Mouse (Mus musculus) neural tube, embryonic 10.5 days (tissue): Measurements from ENCODE around the gene Pigu.

Source experiments
- DNase-seq: peaks from one replicate; pipeline ENCODE4 v3.0.0-alpha.2; 2017; ENCODE audit warnings: low spot score; ENCODE audit errors: extremely low spot score

The Pigu gene

DNA sequence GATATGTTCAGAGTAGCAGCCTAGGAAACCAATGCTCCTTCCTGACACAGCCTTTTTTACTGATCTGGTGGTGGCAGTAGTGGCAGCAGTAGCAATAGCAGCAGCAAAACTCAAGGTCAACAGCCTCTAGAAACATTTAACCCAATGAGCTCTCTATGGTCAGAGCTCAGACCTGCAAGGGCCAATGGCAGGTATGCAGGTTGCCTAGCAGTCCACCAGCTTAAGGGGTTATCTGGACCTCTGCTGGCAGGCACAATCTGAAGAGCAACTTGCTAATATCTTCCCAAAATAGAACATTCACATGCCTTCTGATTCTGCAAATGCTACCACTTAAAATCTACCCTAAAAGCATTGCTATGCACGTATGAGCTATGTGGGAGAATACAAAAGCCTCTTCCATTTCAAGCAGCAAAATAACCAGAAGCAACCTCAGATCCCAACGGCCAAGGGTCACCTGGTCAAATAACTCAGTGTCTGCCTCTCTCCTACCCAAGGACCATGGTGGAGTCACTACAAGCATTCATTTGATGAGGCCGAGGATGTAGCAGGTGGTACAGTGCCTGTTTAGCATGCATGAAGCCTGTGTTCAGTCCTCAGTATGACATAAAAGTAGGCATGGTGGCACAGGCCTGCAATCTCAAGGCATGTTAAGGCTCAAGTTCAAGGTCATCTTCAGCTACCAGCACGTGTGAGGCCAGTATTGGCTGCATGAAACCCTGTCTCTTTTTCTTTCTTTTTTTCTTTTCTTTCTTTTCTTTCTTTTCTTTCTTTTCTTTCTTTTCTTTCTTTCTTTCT, 69.6 kb downstream of the Pigu start:
- no peak for DNase-seq

DNA sequence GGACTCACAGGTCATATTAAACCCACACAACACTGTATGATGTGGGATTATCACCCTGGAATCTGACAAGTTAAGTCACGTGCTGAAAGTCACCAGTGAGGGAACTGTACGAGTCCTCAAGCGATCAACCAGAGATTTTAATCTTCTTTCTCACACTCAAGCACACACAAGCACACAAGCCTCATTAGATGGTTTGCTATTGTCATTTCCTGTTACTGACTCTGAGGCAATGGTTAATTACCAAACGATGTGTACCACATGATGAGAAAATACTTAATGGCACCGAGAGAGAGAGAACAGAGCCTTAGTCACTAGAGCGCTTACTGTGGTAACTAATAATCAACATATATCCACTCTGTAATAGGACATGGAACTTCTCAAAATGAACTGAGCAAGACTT, 71.5 kb downstream of the Pigu start:
- DNase-seq, result no peak

DNA sequence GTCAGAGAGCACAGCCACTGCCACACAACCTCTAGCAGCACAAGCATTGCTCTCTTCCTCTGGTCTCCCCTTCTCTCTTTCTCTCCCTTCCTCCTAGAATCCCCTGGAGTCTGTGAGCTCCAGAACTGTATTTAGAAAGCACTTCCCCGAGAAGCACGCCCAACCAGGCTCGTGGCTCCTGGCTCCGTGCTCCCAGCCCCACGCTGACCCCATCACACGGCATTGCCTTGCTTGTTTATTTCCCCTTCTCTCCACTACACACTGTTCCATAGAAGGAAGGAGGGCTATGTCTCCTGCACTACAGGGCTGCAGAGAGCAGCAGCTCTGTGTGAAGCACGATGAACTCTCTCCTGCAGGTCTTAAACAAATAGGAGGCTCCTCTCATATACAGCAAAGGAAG, 72.6 kb downstream of the Pigu start:
- no peak for DNase-seq

DNA sequence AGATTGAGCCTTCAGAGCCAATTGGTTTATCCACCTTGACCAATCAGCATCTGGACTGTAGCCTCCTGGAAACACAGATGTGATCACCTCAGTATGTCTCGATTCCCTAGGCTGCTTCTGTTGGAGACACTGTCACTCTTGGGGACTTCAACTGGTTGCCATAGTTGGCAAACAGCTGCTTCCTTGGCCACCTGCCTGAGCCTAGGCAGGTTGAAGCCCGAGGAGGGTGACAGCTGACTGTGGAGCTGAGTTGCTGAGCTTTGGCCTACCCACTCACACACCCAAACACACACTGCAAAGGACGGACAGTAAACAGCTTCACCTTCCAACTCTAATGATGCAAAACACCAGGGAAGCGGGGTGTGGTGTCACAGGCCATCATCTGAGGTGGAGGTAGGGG, 73.4 kb downstream of the Pigu start:
- no peak for DNase-seq

DNA sequence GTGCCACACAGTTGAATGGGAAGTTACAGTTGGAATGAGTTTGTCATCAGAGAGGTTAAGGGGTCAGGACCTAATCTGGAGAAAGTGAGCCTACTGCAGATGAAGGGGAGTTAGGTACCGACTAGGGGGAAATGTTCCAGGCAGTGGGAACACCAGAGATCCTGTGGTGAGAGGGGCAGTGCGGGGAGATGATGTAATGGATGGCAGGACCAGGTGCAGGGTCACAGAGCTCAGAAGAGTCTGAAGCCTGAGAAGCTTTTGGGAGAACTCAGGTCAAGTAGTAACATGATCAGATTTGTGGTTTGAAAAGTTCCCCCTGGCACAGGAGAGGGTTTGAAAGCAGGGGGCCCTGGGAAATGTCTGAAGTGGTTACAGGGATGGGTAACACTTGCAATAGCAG, 77.1 kb downstream of the Pigu start:
- DNase-seq, result no peak

DNA sequence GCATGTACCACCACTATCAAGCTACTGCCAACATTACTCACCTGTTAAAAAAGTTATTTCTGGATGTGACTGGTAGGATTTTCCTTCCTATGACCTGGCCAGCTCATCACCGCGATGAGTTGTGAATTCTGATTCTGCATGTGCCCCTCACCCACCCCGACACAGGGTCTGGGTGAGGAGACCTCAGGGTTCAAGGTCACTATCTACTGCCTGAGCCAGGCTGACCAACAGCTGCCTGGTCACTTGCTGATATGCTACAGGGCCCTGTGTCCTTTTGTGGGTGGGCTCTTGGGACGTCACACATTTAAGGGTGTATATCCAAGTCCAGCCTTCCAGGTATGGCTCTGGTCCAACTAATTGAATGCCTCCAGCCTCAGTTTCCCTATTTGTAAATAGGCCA, 78.1 kb downstream of the Pigu start:
- DNase-seq, result no peak

DNA sequence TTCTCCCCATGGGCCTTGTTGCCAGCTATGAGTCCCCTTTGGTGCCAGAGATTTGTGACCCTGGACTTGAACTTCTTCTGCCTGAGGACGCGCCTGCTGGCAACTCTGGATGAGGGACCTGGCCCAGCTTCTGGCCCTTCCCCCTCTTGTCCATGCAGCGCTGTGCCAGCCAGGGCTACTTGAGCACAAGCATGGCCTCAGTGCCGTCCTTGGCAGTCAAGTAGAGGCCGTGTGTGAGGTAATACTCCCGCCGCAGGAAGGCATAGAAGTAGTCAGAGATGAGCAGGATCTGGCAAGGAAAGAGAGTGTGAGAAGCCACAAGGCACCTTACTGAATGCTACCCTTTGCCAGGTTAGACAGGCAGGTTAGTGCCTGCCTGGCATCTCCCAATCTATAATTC, 78.9 kb downstream of the Pigu start:
- no peak for DNase-seq

DNA sequence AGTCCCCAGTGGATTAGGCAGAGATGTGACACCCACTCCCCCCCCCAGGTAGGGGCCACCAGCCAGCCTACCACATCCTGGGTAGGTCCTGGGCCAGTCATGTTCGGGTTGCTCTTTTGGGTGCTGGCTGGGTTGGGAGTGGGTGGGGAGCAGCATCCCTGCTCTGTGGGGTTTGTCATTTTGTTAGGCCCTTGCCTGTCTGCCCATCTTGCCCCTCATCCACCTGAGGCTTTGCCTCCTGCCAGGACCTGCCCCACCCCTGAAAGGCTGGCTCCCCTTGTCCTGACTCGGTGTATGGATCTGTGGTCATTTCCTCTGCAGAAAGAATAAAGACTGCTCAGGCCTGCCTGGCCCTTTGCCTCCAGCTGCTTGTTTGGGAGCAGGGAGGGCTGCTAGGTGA, 79.5 kb downstream of the Pigu start:
- DNase-seq, result no peak

DNA sequence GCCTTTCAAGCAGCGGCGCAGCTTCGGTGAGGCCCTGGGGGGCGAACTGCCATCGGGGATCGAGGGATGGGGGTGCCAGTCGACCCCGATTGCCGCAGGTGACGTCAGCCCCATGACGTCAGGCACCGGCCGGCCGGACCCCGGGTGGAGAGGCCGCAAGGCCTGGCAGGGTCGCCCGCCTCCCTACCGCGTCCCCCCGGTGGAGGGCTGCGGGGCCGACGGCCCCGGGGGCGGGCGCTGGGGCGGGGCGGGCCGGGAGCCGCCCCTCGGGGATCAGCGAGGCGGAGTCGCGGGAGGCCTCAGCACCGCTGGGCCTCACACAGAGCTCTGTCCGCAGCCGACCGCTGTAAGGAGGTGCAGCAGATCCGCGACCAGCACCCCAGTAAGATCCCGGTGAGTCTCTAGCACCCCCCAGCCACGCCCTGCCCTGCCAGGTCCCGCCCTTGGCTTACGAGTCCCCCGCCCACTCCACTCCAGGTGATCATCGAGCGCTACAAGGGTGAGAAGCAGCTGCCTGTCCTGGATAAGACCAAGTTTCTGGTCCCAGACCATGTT, 80.5 kb downstream of the Pigu start:
- DNase-seq, result no peak

DNA sequence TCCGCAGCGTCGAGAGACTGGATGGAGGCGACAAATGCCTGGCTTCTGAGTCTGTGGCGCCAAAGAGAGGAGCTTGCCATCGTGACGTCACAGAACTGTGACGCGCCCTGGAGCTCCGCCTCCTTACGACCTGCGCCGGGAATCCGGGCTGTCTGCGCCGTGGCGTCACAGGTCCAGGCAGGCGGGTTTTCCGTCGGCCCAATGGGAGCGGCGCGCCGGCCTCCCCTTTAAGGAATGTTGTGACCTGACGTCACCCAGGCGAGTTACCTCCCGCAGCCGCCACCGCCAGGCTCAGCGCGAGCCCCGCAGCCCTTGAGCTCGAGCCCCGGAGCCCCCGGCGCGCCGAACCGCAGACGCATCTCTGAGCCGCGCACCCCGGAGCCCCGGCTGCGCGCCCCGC, 81.0 kb downstream of the Pigu start, which contains the start of gene Map1lc3a:
TSS of gene Map1lc3a (plus strand) at position 103 of the 400 bp plus-strand sequence.
- DNase-seq, result peak; percentile 95

DNA sequence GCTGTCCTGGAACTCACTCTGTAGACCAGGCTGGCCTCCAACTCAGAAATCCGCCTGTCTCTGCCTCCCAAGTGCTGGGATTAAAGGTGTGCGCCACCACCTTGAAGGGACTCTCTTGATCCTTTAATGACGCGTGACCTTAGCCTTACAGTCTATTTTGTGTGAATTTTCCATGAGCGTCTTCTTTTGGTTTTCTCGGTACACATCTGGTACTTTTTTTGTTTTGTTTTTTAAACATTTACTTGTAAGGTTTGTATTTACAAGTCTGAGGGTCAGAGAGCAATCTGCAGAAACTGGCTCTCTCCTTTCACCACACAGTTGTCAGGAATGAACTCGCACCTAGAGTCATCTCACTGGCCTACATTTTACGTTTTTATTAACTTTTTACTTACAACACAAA, 83.6 kb downstream of the Pigu start:
- DNase-seq, result no peak

DNA sequence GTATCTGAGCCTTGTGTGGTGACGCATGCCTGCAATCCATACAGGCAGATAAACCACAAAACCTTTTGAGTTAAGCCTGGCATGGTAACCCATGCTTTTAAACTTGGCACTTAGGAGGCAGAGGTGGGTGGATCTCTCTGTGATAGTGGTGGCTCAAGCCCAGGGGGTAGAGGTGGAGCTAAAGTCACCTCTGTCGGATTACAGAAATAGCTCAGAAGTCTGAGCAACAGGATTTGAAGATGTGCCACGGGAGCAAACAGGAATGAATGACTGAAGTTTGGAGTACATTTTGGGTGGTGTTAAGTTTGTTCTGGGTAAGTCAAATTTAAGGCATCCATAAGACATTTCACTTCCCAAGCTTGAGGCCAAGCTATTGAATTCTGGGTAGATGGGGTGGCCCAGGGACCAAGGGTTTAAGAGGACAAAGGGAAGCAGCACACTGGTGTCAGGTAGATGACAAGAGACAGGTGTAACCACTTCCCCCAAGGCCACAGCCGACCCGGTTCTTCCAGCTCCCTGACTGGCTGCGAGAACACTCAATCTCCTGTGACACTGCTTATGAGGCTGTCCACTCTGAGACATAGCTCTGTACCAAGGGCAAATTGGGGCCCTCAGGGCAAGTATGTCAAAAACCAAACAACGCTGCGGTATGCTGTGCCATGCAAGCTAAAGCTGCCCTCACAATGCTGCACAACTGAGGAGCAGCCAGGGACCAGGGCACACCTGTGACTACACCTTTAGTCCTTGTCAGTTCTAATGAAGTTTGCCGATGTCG, 84.6 kb downstream of the Pigu start:
- DNase-seq, result no peak

DNA sequence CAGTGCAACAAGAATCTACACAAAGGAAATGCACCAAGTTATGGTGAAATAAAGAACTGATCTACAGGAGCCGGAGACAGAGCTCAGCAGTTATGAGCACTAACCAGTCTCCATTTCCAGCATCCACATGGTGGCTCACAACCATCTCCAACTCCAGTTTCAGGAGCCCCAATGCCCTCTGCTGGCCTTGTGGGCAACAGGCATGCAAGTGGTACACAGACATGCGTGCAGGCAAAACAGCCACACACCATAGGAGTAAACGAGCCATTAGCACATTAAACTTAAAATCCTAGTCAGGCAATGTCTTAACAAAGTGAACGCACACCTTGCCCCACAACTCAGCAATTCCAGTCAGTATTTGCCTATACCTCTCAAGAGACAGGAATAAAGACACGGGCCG, 85.3 kb downstream of the Pigu start:
- no peak for DNase-seq

DNA sequence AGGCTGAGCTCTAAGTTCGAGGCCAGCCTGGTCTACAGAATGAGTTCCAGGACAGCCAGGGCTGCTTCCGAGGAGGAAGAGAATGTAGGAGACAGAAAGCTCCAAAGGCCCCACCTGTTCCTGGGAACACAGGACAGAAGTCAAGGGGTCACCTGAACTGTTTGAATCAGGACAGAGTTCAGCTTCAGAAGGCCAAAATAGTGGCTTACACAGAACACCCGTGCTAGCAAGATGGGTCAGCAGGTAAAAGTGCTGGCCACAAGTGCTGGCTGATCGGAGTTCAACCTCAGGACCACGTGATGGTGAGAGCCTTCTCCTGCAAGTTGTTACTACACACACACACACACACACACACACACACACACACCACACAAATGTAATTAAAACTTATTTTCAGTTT, 90.3 kb downstream of the Pigu start:
- DNase-seq, result no peak

DNA sequence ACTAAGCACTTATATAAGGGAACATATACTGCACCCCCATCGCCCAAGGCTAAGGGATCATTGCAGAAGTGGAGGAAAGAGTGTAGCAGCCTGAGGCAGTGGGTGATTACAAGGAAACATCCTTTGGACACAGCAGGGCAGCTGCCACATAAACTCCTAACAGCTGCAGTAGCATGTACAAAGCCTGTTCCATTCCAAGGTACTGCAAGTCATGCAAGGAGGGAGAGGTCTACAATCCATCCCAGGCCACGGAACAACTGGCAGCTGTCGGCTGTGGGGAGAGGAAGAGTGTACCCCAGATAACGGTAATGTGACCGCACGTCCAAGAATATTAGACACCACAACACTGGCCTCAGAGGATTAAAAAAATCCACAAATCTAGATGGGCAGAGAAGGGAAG, 91.7 kb downstream of the Pigu start:
- no peak for DNase-seq

DNA sequence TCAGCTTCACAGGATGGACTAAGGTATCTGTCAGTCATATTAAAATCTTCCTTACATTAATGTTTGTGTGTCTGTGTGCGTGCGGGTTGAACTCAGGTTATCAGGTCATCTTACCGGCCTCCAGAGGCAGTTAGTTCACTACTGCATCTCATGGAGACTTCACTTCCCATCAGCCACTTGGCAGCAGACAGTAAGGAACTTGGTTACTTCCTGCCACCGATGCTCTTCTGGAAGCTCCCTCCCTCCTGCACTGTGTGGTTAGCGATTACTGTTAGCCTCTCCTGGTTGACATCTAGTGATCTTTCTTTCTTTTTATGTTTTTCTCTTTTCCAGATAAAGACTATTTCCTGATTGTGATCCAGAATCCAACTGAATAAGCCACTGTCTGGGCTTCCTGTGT, 107.6 kb downstream of the Pigu start:
- no peak for DNase-seq

DNA sequence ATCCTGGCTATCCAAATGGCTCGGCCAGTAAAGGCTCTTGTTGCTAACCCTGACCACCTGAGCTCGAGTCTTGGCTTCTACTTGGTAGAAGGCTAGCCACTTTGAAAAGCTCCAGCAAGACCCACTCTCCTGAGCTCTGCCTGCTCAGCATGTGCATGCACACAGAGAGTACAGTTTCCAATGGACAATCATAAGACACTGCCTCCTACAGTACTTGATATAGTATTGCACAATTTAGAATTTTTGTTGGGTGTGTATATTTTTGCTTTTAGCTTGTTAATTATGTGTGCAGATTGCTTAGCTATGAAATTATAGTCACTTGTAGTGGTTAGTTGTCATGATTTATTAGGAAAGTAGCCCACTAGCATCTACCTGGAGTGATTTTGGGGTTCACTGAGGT, 108.5 kb downstream of the Pigu start:
- DNase-seq, result no peak

DNA sequence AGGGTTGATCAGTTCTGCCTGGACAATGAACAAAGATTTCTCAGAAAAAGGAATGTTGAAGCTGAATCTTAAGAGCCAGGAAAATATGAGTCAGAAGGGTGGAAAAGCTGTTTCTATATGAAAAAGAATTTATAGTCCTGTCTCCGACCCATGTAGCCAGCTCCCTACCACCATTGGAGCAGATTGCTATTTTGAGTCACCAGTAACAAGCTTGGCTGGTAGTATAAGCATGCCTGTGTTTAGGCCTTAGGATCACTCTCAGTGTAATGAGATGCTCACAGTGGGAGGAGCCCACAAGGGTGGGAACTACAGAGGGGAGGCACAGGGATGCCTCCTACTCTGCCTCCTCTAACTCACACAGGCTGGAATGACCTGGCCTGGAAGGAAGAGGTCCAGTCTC, 109.0 kb downstream of the Pigu start:
- no peak for DNase-seq

DNA sequence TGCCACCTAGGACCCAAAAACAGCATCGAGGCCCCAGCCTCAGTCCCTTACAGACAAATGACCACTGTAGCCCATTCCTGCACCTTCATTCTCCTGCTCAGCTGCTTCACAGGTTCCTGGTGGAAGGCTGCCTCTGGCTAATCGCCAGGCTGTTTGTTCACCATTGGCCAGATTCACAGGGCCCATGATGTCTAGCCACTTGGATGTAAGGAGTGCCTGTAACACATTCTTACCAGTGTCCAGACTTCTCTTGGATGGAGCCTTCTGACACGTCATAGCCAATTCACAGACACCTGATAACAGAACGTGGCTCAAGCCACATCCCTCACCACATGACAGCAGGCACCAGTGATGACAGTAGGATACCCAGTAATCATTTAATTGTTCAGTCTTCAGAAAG, 111.0 kb downstream of the Pigu start:
- no peak for DNase-seq

DNA sequence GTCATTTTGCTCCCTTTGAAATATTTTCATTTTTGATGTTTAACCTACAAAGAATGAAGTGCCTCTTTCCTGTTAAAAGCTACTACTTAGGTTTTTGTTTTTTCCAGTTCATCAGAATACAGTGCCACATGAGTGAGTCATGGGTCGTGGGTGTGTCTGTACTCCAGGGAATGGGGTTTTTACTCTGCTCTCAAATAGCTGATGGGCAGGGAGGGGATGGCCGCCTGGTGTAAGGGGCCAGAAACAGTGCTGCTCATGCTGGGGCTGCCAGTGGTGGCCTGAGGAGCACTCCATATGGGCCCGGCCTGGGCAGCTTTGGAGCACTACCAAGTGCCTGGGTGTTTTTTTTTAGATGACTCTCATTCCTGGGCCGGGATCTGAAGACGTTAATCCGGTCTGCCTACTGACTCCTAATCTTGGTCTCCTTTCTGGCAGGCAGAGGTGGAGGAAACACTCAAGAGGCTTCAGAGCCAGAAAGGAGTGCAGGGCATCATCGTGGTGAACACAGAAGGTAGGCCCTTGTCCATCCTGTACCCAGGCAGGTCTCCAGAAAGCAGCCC, 114.9 kb downstream of the Pigu start:
- no peak for DNase-seq

DNA sequence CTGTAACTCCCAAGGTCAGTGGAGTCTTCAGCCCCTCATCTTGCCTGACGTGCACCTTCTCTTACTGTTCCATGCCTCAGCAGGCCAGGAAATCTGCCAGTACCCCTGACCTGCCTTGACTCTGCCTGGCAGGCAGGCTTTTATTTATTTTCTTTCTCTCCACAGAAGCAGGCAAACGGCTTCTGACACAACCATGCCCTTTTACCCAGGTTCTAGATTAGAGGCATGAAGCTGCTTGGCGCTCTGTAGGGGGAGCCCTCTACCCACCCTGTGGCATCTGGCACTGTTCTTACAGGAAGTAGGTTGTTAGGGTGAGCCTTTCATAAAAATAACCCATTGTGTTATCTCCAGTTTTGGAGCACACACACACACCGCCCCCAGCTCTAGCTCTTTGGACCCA, 116.3 kb downstream of the Pigu start:
- DNase-seq, result no peak

DNA sequence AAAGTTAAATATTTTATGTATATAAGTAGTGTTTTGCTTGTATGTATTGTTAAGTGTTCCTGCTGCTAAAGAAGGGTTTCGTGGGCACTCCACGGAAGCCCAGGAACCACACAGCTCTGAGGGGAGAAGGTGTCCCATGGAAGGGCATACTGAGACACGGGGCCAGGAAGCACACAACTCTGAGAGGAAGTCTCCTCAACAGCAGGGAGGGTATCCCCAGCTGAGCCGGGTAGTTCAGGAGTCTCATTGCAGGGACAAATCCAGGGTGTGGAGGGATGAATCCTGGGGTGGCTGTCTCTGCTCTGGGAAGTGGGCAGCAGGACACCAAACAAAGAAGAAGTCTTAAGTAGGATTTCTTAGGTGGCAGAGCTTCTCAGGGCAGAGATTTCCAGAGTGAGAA, 120.0 kb downstream of the Pigu start:
- DNase-seq, result peak; percentile 14
